Mouse (Mus musculus): ENCODE measurements at regions not wholly inside any gene's neighbourhood (a gene's known extent, or its start where the extent isn't known, plus 50 kb on each side); places are given as distances from the start of the nearest gene placed in this dataset.

GRCm38 (mm10) chr10:56788081-56788480 is 411.0 kb downstream of the Gja1 start:
- TF ChIP-seq CTCF (IDR thresholded peaks at IDR 0.05; ENCODE audit: low read depth): no peak
- TF ChIP-seq EP300 (optimal IDR thresholded peaks at IDR 0.05): no peak
